Mouse (Mus musculus) limb, embryonic 11.5 days (tissue): ENCODE measurements around the gene Agbl1. TPM values are rescaled to one million over a fixed set of nuclear protein-coding genes. Genes with fewer than 3 reads are reported as not detected.
A peak's percentile ranks its signal among the peaks of the same experiment; 100 is the strongest.

Source experiments
- ATAC-seq: fragments of 200-750 bp; cut with Nextera tagmentation; 2 replicates; pipeline ENCODE4 v1.8.0; 2017; ENCODE audit warnings: low read depth; ENCODE audit not compliant: insufficient number of reproducible peaks, low FRiP score, low TSS enrichment
- DNase-seq: peaks from one replicate; pipeline ENCODE4 v3.0.0-alpha.2; 2015; ENCODE audit warnings: low spot score
- H3K27ac ChIP-seq: fragments of 300-500 bp; sonication (generic); replicated peaks from 2 replicates; pipeline ENCODE4 v1.5.1; 2014; ENCODE audit warnings: low read depth, mild to moderate bottlenecking, low read length
- H3K27me3 ChIP-seq: fragments of 300-500 bp; sonication (generic); 2 replicates; pipeline ENCODE4 v1.6.1; 2014; ENCODE audit warnings: mild to moderate bottlenecking, low read length, mixed read lengths; ENCODE audit not compliant: control insufficient read depth, insufficient read depth
- H3K36me3 ChIP-seq: fragments of 300-500 bp; sonication (generic); 2 replicates; pipeline ENCODE4 v1.6.1; 2014; ENCODE audit warnings: mild to moderate bottlenecking, low read length, moderate library complexity, mixed read lengths; ENCODE audit not compliant: control insufficient read depth, insufficient read depth
- H3K4me1 ChIP-seq: fragments of 300-500 bp; sonication (generic); 2 replicates; pipeline ENCODE4 v1.6.1; 2014; ENCODE audit warnings: low read length, mixed read lengths; ENCODE audit not compliant: control insufficient read depth, insufficient read depth
- H3K4me2 ChIP-seq: fragments of 300-500 bp; sonication (generic); 2 replicates; pipeline ENCODE4 v1.6.1; 2014; ENCODE audit warnings: low read depth, mild to moderate bottlenecking, moderate library complexity; ENCODE audit not compliant: severe bottlenecking
- H3K4me3 ChIP-seq: fragments of 300-500 bp; sonication (generic); 2 replicates; pipeline ENCODE4 v1.5.1; 2014; ENCODE audit warnings: low read depth, low read length
- H3K9ac ChIP-seq: fragments of 300-500 bp; sonication (generic); 2 replicates; pipeline ENCODE4 v1.6.1; 2014; ENCODE audit warnings: mild to moderate bottlenecking, low read length
- H3K9me3 ChIP-seq: fragments of 300-500 bp; sonication (generic); 2 replicates; pipeline ENCODE4 v1.6.1; 2016; ENCODE audit warnings: low read length; ENCODE audit not compliant: control insufficient read depth
- WGBS: fragments of 180-500 bp; shearing (Covaris S2); extraction: QIAGEN DNeasy Blood & Tissue Kit; methylation state at CpG from one replicate; pipeline ENCODE4 v1.1.7; 2014; 5-methylcytosine and 5-hydroxymethylcytosine counted together
- polyA plus RNA-seq: library from polyadenylated mRNA; unstranded; fragments of >200 nt; fragmentation: Nextera tagmentation; extraction: Ambion mirVana; gene quantifications from 2 replicates; pipeline ENCODE4 v1.2.1, GENCODE M21; 2014

Gene Agbl1
- polyA plus RNA-seq, 1 experiment from 2014 or later: not detected

GRCm38 (mm10) chr7:76842146-76842545, 612.5 kb downstream of the Agbl1 start:
- Histone ChIP-seq H3K27ac (no peak overlapping the region), H3K36me3 (no peaks in the 10 kb centered on the region), H3K9ac (no peak overlapping the region), H3K4me2 (no peak overlapping the region), H3K4me1 (no peaks in the 10 kb centered on the region), H3K9me3 (no peaks in the 10 kb centered on the region), H3K4me3 (no peak overlapping the region), H3K27me3 (no peaks in the 10 kb centered on the region)
- DNase-seq (no peak), ATAC-seq (no peak)
- WGBS: 87% methylated on average over 3 of the region's 3 CpGs

- H3K4me3 ChIP-seq: no peak overlapping the region
- no peak overlapping the region for H3K4me2 ChIP-seq
Measured at GRCm38 (mm10) chr7:76889416-76890209, 659.9 kb downstream of the Agbl1 start.

GRCm38 (mm10) chr7:76904096-76904495, 674.4 kb downstream of the Agbl1 start:
- Histone ChIP-seq H3K4me3 (no peak overlapping the region), H3K27ac (no peak overlapping the region), H3K36me3 (no peaks in the 10 kb centered on the region), H3K4me2 (no peak overlapping the region), H3K4me1 (no peaks in the 10 kb centered on the region), H3K9ac (no peak overlapping the region), H3K27me3 (no peaks in the 10 kb centered on the region), H3K9me3 (no peaks in the 10 kb centered on the region)
- ATAC-seq (no peak), DNase-seq (no peak)
- WGBS: 93% methylated on average over 1 of the region's 1 CpGs

More at GRCm38 (mm10) chr7:76889416-76890209, 659.9 kb downstream of the Agbl1 start:
- Histone ChIP-seq H3K27me3 (no peaks in the 10 kb centered on the region), H3K36me3 (no peaks in the 10 kb centered on the region), H3K27ac (no peak overlapping the region), H3K9me3 (no peaks in the 10 kb centered on the region), H3K9ac (no peak overlapping the region), H3K4me1 (no peaks in the 10 kb centered on the region)
- WGBS: 53% methylated on average over 22 of the region's 22 CpGs
- DNase-seq (peak; percentile 21), ATAC-seq (no peak)

GRCm38 (mm10) chr7:76911672-76912071, 682.0 kb downstream of the Agbl1 start:
- no peaks in the 10 kb centered on the region for H3K36me3 ChIP-seq
- H3K27ac ChIP-seq: no peak overlapping the region
- H3K27me3 ChIP-seq: no peaks in the 10 kb centered on the region
- DNase-seq (no peak), ATAC-seq (no peak)
- no peak overlapping the region for H3K9ac ChIP-seq
- no peaks in the 10 kb centered on the region for H3K4me1 ChIP-seq
- WGBS: 87% methylated on average over 5 of the region's 5 CpGs
- no peak overlapping the region for H3K4me3 ChIP-seq
- no peaks in the 10 kb centered on the region for H3K9me3 ChIP-seq
- H3K4me2 ChIP-seq: no peak overlapping the region

GRCm38 (mm10) chr7:76918871-76919270, 689.2 kb downstream of the Agbl1 start:
- H3K36me3 ChIP-seq: no peaks in the 10 kb centered on the region
- no peaks in the 10 kb centered on the region for H3K9me3 ChIP-seq
- no peak for DNase-seq
- H3K4me3 ChIP-seq: no peak overlapping the region
- H3K4me2 ChIP-seq: no peak overlapping the region
- H3K9ac ChIP-seq: no peak overlapping the region
- no peak overlapping the region for H3K27ac ChIP-seq
- no peaks in the 10 kb centered on the region for H3K4me1 ChIP-seq
- ATAC-seq: no peak
- no peaks in the 10 kb centered on the region for H3K27me3 ChIP-seq

- WGBS: 81% methylated on average over 2 of the region's 2 CpGs
- H3K4me2 ChIP-seq: no peak overlapping the region
- no peak overlapping the region for H3K27ac ChIP-seq
- H3K4me1 ChIP-seq: no peaks in the 10 kb centered on the region
- H3K4me3 ChIP-seq: no peak overlapping the region
- H3K9ac ChIP-seq: no peak overlapping the region
- no peaks in the 10 kb centered on the region for H3K36me3 ChIP-seq
- H3K27me3 ChIP-seq: no peaks in the 10 kb centered on the region
- no peak for DNase-seq
- H3K9me3 ChIP-seq: no peaks in the 10 kb centered on the region
- ATAC-seq: no peak
Measured at GRCm38 (mm10) chr7:76921671-76922070, 692.0 kb downstream of the Agbl1 start.

- H3K9me3 ChIP-seq: no peaks in the 10 kb centered on the region
- H3K4me1 ChIP-seq: no peaks in the 10 kb centered on the region
- ATAC-seq: no peak
- no peak for DNase-seq
- no peak overlapping the region for H3K4me3 ChIP-seq
- H3K27me3 ChIP-seq: no peaks in the 10 kb centered on the region
- no peak overlapping the region for H3K27ac ChIP-seq
- H3K4me2 ChIP-seq: no peak overlapping the region
- no peaks in the 10 kb centered on the region for H3K36me3 ChIP-seq
- no peak overlapping the region for H3K9ac ChIP-seq
Measured at GRCm38 (mm10) chr7:76935219-76935618, 705.5 kb downstream of the Agbl1 start.

- DNase-seq (peak; percentile 26), ATAC-seq (no peak)
- Histone ChIP-seq H3K27ac (no peak overlapping the region), H3K36me3 (no peaks in the 10 kb centered on the region), H3K4me3 (no peak overlapping the region), H3K4me1 (no peaks in the 10 kb centered on the region), H3K4me2 (no peak overlapping the region), H3K9ac (no peak overlapping the region), H3K27me3 (no peaks in the 10 kb centered on the region), H3K9me3 (no peaks in the 10 kb centered on the region)
Measured at GRCm38 (mm10) chr7:76941531-76941930, 711.8 kb downstream of the Agbl1 start.

- H3K27me3 ChIP-seq: no peaks in the 10 kb centered on the region
- ATAC-seq (no peak), DNase-seq (no peak)
- WGBS: 5% methylated on average over 3 of the region's 3 CpGs
- H3K27ac ChIP-seq: no peak overlapping the region
- no peaks in the 10 kb centered on the region for H3K36me3 ChIP-seq
- H3K9ac ChIP-seq: no peak overlapping the region
- H3K4me2 ChIP-seq: no peak overlapping the region
- H3K4me1 ChIP-seq: no peaks in the 10 kb centered on the region
- no peak overlapping the region for H3K4me3 ChIP-seq
- no peaks in the 10 kb centered on the region for H3K9me3 ChIP-seq
Measured at GRCm38 (mm10) chr7:76971334-76971733, 741.6 kb downstream of the Agbl1 start.
